Mouse (Mus musculus): ENCODE data around the gene Fam209. TPM values are rescaled to one million over a fixed set of nuclear protein-coding genes. Genes with fewer than 3 reads are reported as not detected.
A peak's percentile ranks its signal among the peaks of the same experiment; 100 is the strongest.

Gene Fam209
- polyA plus RNA-seq, 1 experiment from 2014 or later: 0.43 TPM

- Histone ChIP-seq H3K27ac (replicated peaks; ENCODE audit: low read depth, low read length) (no peak overlapping the region), H3K4me1 (ENCODE audit: control insufficient read depth, insufficient read depth, low read length) (no peaks in the 10 kb centered on the region), H3K9ac (ENCODE audit: low read depth, low read length) (no peak overlapping the region), H3K9me3 (ENCODE audit: control insufficient read depth, low read length) (no peaks in the 10 kb centered on the region), H3K4me2 (ENCODE audit: low read depth, low read length) (no peak overlapping the region), H3K27me3 (replicated peaks; ENCODE audit: control insufficient read depth, insufficient read depth, low read length) (no peaks in the 10 kb centered on the region), H3K36me3 (ENCODE audit: control insufficient read depth, insufficient read depth, low read length) (peaks cover 66% of the 10 kb centered on the region), H3K4me3 (ENCODE audit: low read depth, low read length) (no peak overlapping the region)
- no peak for DNase-seq (ENCODE audit: low spot score)
- ATAC-seq (ENCODE audit: low read depth): no peak
- 98% methylated on average over 5 of the region's 5 CpGs for WGBS
Observed at GRCm38 (mm10) chr2:172467206-172467605, 5.1 kb upstream of the Fam209 start.

GRCm38 (mm10) chr2:172468346-172468819 is 3.9 kb upstream of the Fam209 start:
- no peak overlapping the region for H3K27ac ChIP-seq (replicated peaks; ENCODE audit: low read depth, low read length)
- H3K4me2 ChIP-seq (ENCODE audit: low read depth, low read length): no peak overlapping the region
- 87% methylated on average over 11 of the region's 11 CpGs for WGBS
- H3K36me3 ChIP-seq (ENCODE audit: control insufficient read depth, insufficient read depth, low read length): peaks cover 58% of the 10 kb centered on the region
- H3K9me3 ChIP-seq (ENCODE audit: control insufficient read depth, low read length): no peaks in the 10 kb centered on the region
- no peak overlapping the region for H3K9ac ChIP-seq (ENCODE audit: low read depth, low read length)
- ATAC-seq (ENCODE audit: low read depth) (peak; percentile 71), DNase-seq (ENCODE audit: low spot score) (peak; percentile 83)
- H3K4me1 ChIP-seq (ENCODE audit: control insufficient read depth, insufficient read depth, low read length): peaks cover 5% of the 10 kb centered on the region; the same call in 1 of the 2 replicates
- no peak overlapping the region for H3K4me3 ChIP-seq (ENCODE audit: low read depth, low read length)
- no peaks in the 10 kb centered on the region for H3K27me3 ChIP-seq (replicated peaks; ENCODE audit: control insufficient read depth, insufficient read depth, low read length)

GRCm38 (mm10) chr2:172473591-172473990 is 1.3 kb downstream of the Fam209 start:
- Histone ChIP-seq H3K27ac (replicated peaks; ENCODE audit: low read depth, low read length) (no peak overlapping the region), H3K4me2 (ENCODE audit: low read depth, low read length) (no peak overlapping the region), H3K27me3 (replicated peaks; ENCODE audit: control insufficient read depth, insufficient read depth, low read length) (no peaks in the 10 kb centered on the region), H3K9me3 (ENCODE audit: control insufficient read depth, low read length) (no peaks in the 10 kb centered on the region), H3K36me3 (ENCODE audit: control insufficient read depth, insufficient read depth, low read length) (peaks cover 15% of the 10 kb centered on the region), H3K4me1 (ENCODE audit: control insufficient read depth, insufficient read depth, low read length) (peaks cover 6% of the 10 kb centered on the region; the same call in 1 of the 2 replicates), H3K9ac (ENCODE audit: low read depth, low read length) (0 out of 2 replicates have a peak overlapping the region, but pooled peaks have one; percentile 31), H3K4me3 (ENCODE audit: low read depth, low read length) (no peak overlapping the region)
- ATAC-seq (ENCODE audit: low read depth) (0 out of 2 replicates have a peak, but pooled peaks have one; percentile 50), DNase-seq (ENCODE audit: low spot score) (peak; percentile 77)
- 40% methylated on average over 8 of the region's 8 CpGs for WGBS

- Histone ChIP-seq H3K4me2 (ENCODE audit: low read depth, low read length) (no peak overlapping the region), H3K4me3 (ENCODE audit: low read depth, low read length) (no peak overlapping the region), H3K27me3 (replicated peaks; ENCODE audit: control insufficient read depth, insufficient read depth, low read length) (no peaks in the 10 kb centered on the region), H3K4me1 (ENCODE audit: control insufficient read depth, insufficient read depth, low read length) (peaks cover 6% of the 10 kb centered on the region; the same call in 1 of the 2 replicates), H3K9me3 (ENCODE audit: control insufficient read depth, low read length) (no peaks in the 10 kb centered on the region), H3K36me3 (ENCODE audit: control insufficient read depth, insufficient read depth, low read length) (peaks cover 1% of the 10 kb centered on the region; the same call in 1 of the 2 replicates), H3K27ac (replicated peaks; ENCODE audit: low read depth, low read length) (no peak overlapping the region), H3K9ac (ENCODE audit: low read depth, low read length) (no peak overlapping the region)
- no peak for ATAC-seq (ENCODE audit: low read depth)
- 34% methylated on average over 6 of the region's 6 CpGs for WGBS
- peak; percentile 54 for DNase-seq (ENCODE audit: low spot score)
Observed at GRCm38 (mm10) chr2:172474970-172475369, 2.6 kb downstream of the Fam209 start.

- H3K4me2 ChIP-seq (ENCODE audit: low read depth, low read length): no peak overlapping the region
- H3K9me3 ChIP-seq (ENCODE audit: control insufficient read depth, low read length): no peaks in the 10 kb centered on the region
- no peak overlapping the region for H3K9ac ChIP-seq (ENCODE audit: low read depth, low read length)
- ATAC-seq (ENCODE audit: low read depth): no peak
- no peaks in the 10 kb centered on the region for H3K36me3 ChIP-seq (ENCODE audit: control insufficient read depth, insufficient read depth, low read length)
- no peak overlapping the region for H3K27ac ChIP-seq (replicated peaks; ENCODE audit: low read depth, low read length)
- H3K4me1 ChIP-seq (ENCODE audit: control insufficient read depth, insufficient read depth, low read length): peaks cover 6% of the 10 kb centered on the region; the same call in 1 of the 2 replicates
- no peak overlapping the region for H3K4me3 ChIP-seq (ENCODE audit: low read depth, low read length)
- 19% methylated on average over 10 of the region's 10 CpGs for WGBS
- no peak for DNase-seq (ENCODE audit: low spot score)
- no peaks in the 10 kb centered on the region for H3K27me3 ChIP-seq (replicated peaks; ENCODE audit: control insufficient read depth, insufficient read depth, low read length)
Observed at GRCm38 (mm10) chr2:172476707-172477260, 4.5 kb downstream of the Fam209 start.

- Histone ChIP-seq H3K9ac (ENCODE audit: low read depth, low read length) (no peak overlapping the region), H3K4me3 (ENCODE audit: low read depth, low read length) (no peak overlapping the region), H3K4me1 (ENCODE audit: control insufficient read depth, insufficient read depth, low read length) (peaks cover 6% of the 10 kb centered on the region; the same call in 1 of the 2 replicates), H3K27ac (replicated peaks; ENCODE audit: low read depth, low read length) (no peak overlapping the region), H3K36me3 (ENCODE audit: control insufficient read depth, insufficient read depth, low read length) (no peaks in the 10 kb centered on the region), H3K27me3 (replicated peaks; ENCODE audit: control insufficient read depth, insufficient read depth, low read length) (no peaks in the 10 kb centered on the region), H3K9me3 (ENCODE audit: control insufficient read depth, low read length) (no peaks in the 10 kb centered on the region), H3K4me2 (ENCODE audit: low read depth, low read length) (no peak overlapping the region)
- WGBS: 48% methylated on average over 3 of the region's 3 CpGs
- ATAC-seq (ENCODE audit: low read depth) (no peak), DNase-seq (ENCODE audit: low spot score) (no peak)
Observed at GRCm38 (mm10) chr2:172477350-172477749, 5.0 kb downstream of the Fam209 start.

- Histone ChIP-seq H3K27me3 (replicated peaks; ENCODE audit: control insufficient read depth, insufficient read depth, low read length) (no peaks in the 10 kb centered on the region), H3K4me2 (ENCODE audit: low read depth, low read length) (no peak overlapping the region), H3K36me3 (ENCODE audit: control insufficient read depth, insufficient read depth, low read length) (no peaks in the 10 kb centered on the region), H3K9me3 (ENCODE audit: control insufficient read depth, low read length) (no peaks in the 10 kb centered on the region), H3K4me1 (ENCODE audit: control insufficient read depth, insufficient read depth, low read length) (peaks cover 6% of the 10 kb centered on the region; the same call in 1 of the 2 replicates), H3K4me3 (ENCODE audit: low read depth, low read length) (no peak overlapping the region), H3K27ac (replicated peaks; ENCODE audit: low read depth, low read length) (no peak overlapping the region), H3K9ac (ENCODE audit: low read depth, low read length) (no peak overlapping the region)
- DNase-seq (ENCODE audit: low spot score) (peak; percentile 70), ATAC-seq (ENCODE audit: low read depth) (no peak)
- 0% methylated on average over 2 of the region's 2 CpGs for whole genome bisulfite sequencing
Observed at GRCm38 (mm10) chr2:172477860-172478259, 5.5 kb downstream of the Fam209 start.

- no peak for ATAC-seq (ENCODE audit: low read depth)
- H3K27ac ChIP-seq (replicated peaks; ENCODE audit: low read depth, low read length): no peak overlapping the region
- WGBS: 62% methylated on average over 7 of the region's 7 CpGs
Observed at GRCm38 (mm10) chr2:172480296-172480695, 8.0 kb downstream of the Fam209 start.

More at GRCm38 (mm10) chr2:172480296-172480695, 8.0 kb downstream of the Fam209 start:
- Histone ChIP-seq H3K4me2 (ENCODE audit: low read depth, low read length) (no peak overlapping the region), H3K4me1 (ENCODE audit: control insufficient read depth, insufficient read depth, low read length) (0 out of 2 replicates have a peak, but pooled peaks cover 3% of the 10 kb centered on the region), H3K9ac (ENCODE audit: low read depth, low read length) (no peak overlapping the region), H3K36me3 (ENCODE audit: control insufficient read depth, insufficient read depth, low read length) (no peaks in the 10 kb centered on the region), H3K27me3 (replicated peaks; ENCODE audit: control insufficient read depth, insufficient read depth, low read length) (no peaks in the 10 kb centered on the region), H3K4me3 (ENCODE audit: low read depth, low read length) (no peak overlapping the region), H3K9me3 (ENCODE audit: control insufficient read depth, low read length) (no peaks in the 10 kb centered on the region)
- no peak for DNase-seq (ENCODE audit: low spot score)
